Comparison of ENCODE assay signal across 8 mouse cellular contexts in genomic region chr10:67053475-67053874, GRCm38 (mm10). TPM values are rescaled to one million over a fixed set of nuclear protein-coding genes. Genes with fewer than 3 reads are reported as not detected.
DNase-seq lines count a peak whose midpoint lies in the region; ATAC-seq and TF ChIP-seq lines count a peak whose summit lies in the region.

No protein-coding gene starts in this region.

- no peaks in the 10 kb centered on the region for H3K9me3 ChIP-seq in ES-E14 (ENCODE audit: control insufficient read depth, insufficient read depth, low read depth, low read length)
- H3K9me3 ChIP-seq in forebrain, embryonic 16.5 days (ENCODE audit: control insufficient read depth, low read length): no peaks in the 10 kb centered on the region
- no peaks in the 10 kb centered on the region for H3K9me3 ChIP-seq in limb, embryonic 15.5 days

- no peaks in the 10 kb centered on the region for H3K27me3 ChIP-seq in forebrain, embryonic 16.5 days (replicated peaks; ENCODE audit: control insufficient read depth, insufficient read depth, low read length)
- H3K27me3 ChIP-seq in limb, embryonic 15.5 days: no peaks in the 10 kb centered on the region

- no peak overlapping the region for H3K9ac ChIP-seq in ES-E14 (ENCODE audit: insufficient read depth, low read depth, low read length, poor library complexity, severe bottlenecking)
- H3K9ac ChIP-seq in forebrain, embryonic 16.5 days (replicated peaks; ENCODE audit: low read depth, low read length): no peak overlapping the region
- H3K9ac ChIP-seq in limb, embryonic 15.5 days: no peak overlapping the region

- H3K4me2 ChIP-seq in forebrain, embryonic 16.5 days (ENCODE audit: low read length): no peak overlapping the region
- no peak overlapping the region for H3K4me2 ChIP-seq in limb, embryonic 15.5 days

- peak; percentile 55 to 60 for DNase-seq in heart, adult 18-20 months
- DNase-seq in heart, postnatal 4 days: no peak
- peak; percentile 41 for DNase-seq in ES-E14 (ENCODE audit: low read depth, low spot score)
- no peak for DNase-seq in layer of hippocampus, adult 9-10 months (ENCODE audit: low spot score)
- no peak for DNase-seq in retina, postnatal 1 day
- no peak for DNase-seq in lung, adult 18-20 months

- H3K27ac ChIP-seq in ES-E14 (ENCODE audit: insufficient read depth, low read depth, low read length, poor library complexity, severe bottlenecking): no peak overlapping the region
- peak overlapping the region; percentile 46; the same call in 1 of the 2 replicates for H3K27ac ChIP-seq in forebrain, embryonic 16.5 days (ENCODE audit: low read length)
- 0 out of 2 replicates have a peak overlapping the region, but pooled peaks have one; percentile 35 for H3K27ac ChIP-seq in limb, embryonic 15.5 days

- H3K36me3 ChIP-seq in ES-E14 (ENCODE audit: control insufficient read depth, insufficient read depth, low read length, poor library complexity, severe bottlenecking): no peaks in the 10 kb centered on the region
- no peaks in the 10 kb centered on the region for H3K36me3 ChIP-seq in forebrain, embryonic 16.5 days (ENCODE audit: control insufficient read depth, insufficient read depth)
- no peaks in the 10 kb centered on the region for H3K36me3 ChIP-seq in limb, embryonic 15.5 days

- WGBS in forebrain, embryonic 16.5 days: 8% methylated on average over 9 of the region's 9 CpGs
- 24% methylated on average over 9 of the region's 9 CpGs for WGBS in limb, embryonic 15.5 days

- ATAC-seq in forebrain, embryonic 16.5 days: peak; percentile 62
- ATAC-seq in limb, embryonic 15.5 days (ENCODE audit: insufficient number of reproducible peaks, low FRiP score, low TSS enrichment, low read depth): 0 out of 2 replicates have a peak, but pooled peaks have one; percentile 49

- in situ Hi-C loops in ES-E14 (cut with MboI; ENCODE audit: low sequenced_read_pairs in 2 of 2, unreplicated experiment in 2 of 2): no loop called here

- no peak overlapping the region for H3K4me3 ChIP-seq in ES-E14 (ENCODE audit: insufficient read depth in 1 of 2, low read depth in 1 of 2, low read length in 2 of 2, poor library complexity in 1 of 2, severe bottlenecking in 1 of 2)
- H3K4me3 ChIP-seq in forebrain, embryonic 16.5 days (replicated peaks; ENCODE audit: low read length): no peak overlapping the region
- no peak overlapping the region for H3K4me3 ChIP-seq in limb, embryonic 15.5 days

- H3K4me1 ChIP-seq in ES-E14 (ENCODE audit: control insufficient read depth in 2 of 2, insufficient read depth in 2 of 2, low read length in 2 of 2, poor library complexity in 1 of 2): peaks cover under 1 to 10% of the 10 kb centered on the region in 2 experiments; a peak in 2 of 4 replicates
- H3K4me1 ChIP-seq in forebrain, embryonic 16.5 days (replicated peaks; ENCODE audit: control insufficient read depth, insufficient read depth, low read length): peaks cover 30% of the 10 kb centered on the region
- H3K4me1 ChIP-seq in limb, embryonic 15.5 days: peaks cover 48% of the 10 kb centered on the region

TF ChIP-seq in ES-E14, 5 proteins besides CTCF, POLR2A, EP300 and RAD21:
- no peak for TF ChIP-seq CHD2 (IDR thresholded peaks at IDR 0.05; ENCODE audit: low read depth, low read length)
- no peak for TF ChIP-seq MAFK (IDR thresholded peaks at IDR 0.05; ENCODE audit: insufficient read depth, low read depth, low read length)
- no peak for TF ChIP-seq HCFC1 (IDR thresholded peaks at IDR 0.05; ENCODE audit: borderline replicate concordance, insufficient read depth, low read length)
- no peak for TF ChIP-seq ZNF384 (IDR thresholded peaks at IDR 0.05; ENCODE audit: low read depth, low read length)
- TF ChIP-seq ZC3H11A (IDR thresholded peaks at IDR 0.05; ENCODE audit: borderline replicate concordance, low read depth, low read length): no peak

RNA-seq across cellular contexts. Expression of gene Jmjd1c, which starts 42.5 kb away (rescaled TPM):
- total RNA-seq in heart, adult 18-20 months (2021): 10 to 100 TPM; 31.5 to 34.6 TPM
- total RNA-seq in heart, postnatal 4 days (2021): 10 to 100 TPM; 66.7 to 70.5 TPM
- 93.0 and 124 TPM in 2 replicates for total RNA-seq in ES-E14 (2012; rRNA removed)
- polyA plus RNA-seq in forebrain, embryonic 16.5 days (2015; fragmentation: Nextera tagmentation; extraction: Ambion mirVana): 51.8 and 55.2 TPM in 2 replicates
- 41.8 and 46.5 TPM in 2 replicates for polyA plus RNA-seq in limb, embryonic 15.5 days (2015; fragmentation: Nextera tagmentation; extraction: Ambion mirVana)

RNA-seq across cellular contexts. Expression of gene Reep3, which starts 43.3 kb away (rescaled TPM):
- 10 to 100 TPM; 16.0 to 19.6 TPM for total RNA-seq in heart, adult 18-20 months (2021)
- 10 to 100 TPM; 42.9 to 43.7 TPM for total RNA-seq in heart, postnatal 4 days (2021)
- 18.1 and 18.2 TPM in 2 replicates for total RNA-seq in ES-E14 (2012; rRNA removed)
- polyA plus RNA-seq in forebrain, embryonic 16.5 days (2015; fragmentation: Nextera tagmentation; extraction: Ambion mirVana): 34.9 and 39.3 TPM in 2 replicates
- polyA plus RNA-seq in limb, embryonic 15.5 days (2015; fragmentation: Nextera tagmentation; extraction: Ambion mirVana): 54.9 and 55.0 TPM in 2 replicates

Comparison
In these comparisons a context has a peak if more than half of its experiments do, and no peak if none do; other contexts are left out.
1. DNase-seq: peak in heart, adult 18-20 months (2 of 2) and ES-E14 (single experiment); none in heart, postnatal 4 days (single experiment), layer of hippocampus, adult 9-10 months (single experiment), retina, postnatal 1 day (single experiment) and lung, adult 18-20 months (0 of 2).